Mouse (Mus musculus) testis, postnatal 14 days (tissue): ENCODE results near the gene Abcc3.

Source experiments
- DNase-seq: peaks from one replicate; pipeline ENCODE4 v3.0.0; 2021; ENCODE audit warnings: low spot score

Gene Abcc3

DNA sequence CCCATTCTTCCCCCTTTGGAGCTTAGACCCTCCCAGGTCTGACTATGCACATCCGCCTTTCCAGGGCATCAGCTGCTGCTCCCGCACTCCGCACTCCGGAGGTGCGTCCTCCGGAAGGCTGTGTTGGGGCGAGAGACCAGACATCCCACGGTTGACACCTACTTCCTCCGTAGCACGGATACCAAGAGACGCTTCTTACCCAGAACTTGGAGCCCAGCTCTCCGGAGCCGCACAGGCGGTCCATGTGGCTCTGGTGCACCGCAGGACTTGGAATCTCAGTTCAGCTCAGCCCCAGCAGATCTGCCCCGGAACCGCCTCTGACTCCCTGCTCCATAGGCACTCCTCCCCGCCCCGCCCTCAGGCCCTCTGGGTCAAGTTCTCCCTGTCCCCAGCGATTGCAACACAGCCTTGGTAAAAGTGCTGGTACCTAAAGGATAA lies at the start of gene Abcc3:
Gene Abcc3 (minus strand): TSS at position 326 of the 438 bp plus-strand sequence.
- DNase-seq = no peak

DNA sequence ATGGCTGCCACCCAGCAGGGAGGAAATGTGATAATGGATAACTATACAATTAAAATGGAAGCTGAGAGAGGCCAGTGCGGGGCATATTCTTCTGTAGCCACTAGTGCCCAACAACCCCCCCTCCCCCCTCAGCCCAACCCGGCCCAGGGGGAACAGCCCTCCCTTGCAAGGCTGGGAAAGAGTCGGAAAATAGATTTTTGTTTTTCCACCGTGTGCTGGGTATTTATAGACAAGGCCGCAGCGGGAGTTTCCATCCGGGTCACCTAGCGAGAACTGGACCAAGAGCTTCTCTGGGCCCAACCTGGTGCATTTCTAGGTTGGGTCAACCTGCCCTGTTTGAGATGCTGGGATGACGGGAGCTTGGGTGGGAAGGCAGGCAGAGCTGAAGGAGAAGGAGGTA lies 49.0 kb upstream of the Abcc3 start:
- no peak for DNase-seq

GRCm38 (mm10) chr11:94441122-94441521 lies 48.3 kb upstream of the Abcc3 start:
- DNase-seq = no peak

DNA sequence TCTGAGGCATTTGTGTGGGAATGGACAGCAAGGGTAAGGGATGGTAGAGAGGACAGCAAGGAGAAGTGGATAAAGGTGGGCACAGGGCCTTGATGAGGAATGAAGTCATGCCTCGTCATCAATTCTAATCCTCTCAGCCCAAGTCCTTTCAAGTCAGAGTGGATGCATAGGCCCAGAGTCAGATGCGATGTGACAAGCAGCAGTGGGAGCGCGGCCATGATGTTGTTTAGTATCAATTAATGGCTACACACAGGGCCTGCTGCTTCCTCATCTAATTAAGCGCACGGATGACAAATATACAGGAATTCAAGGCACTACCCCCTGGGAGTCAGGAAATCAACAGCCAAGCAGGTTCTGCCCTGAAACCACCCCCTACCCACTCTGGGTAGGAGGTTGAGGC lies 47.6 kb upstream of the Abcc3 start:
- DNase-seq = no peak

GRCm38 (mm10) chr11:94429011-94429651 lies 36.3 kb upstream of the Abcc3 start:
- DNase-seq = no peak

DNA sequence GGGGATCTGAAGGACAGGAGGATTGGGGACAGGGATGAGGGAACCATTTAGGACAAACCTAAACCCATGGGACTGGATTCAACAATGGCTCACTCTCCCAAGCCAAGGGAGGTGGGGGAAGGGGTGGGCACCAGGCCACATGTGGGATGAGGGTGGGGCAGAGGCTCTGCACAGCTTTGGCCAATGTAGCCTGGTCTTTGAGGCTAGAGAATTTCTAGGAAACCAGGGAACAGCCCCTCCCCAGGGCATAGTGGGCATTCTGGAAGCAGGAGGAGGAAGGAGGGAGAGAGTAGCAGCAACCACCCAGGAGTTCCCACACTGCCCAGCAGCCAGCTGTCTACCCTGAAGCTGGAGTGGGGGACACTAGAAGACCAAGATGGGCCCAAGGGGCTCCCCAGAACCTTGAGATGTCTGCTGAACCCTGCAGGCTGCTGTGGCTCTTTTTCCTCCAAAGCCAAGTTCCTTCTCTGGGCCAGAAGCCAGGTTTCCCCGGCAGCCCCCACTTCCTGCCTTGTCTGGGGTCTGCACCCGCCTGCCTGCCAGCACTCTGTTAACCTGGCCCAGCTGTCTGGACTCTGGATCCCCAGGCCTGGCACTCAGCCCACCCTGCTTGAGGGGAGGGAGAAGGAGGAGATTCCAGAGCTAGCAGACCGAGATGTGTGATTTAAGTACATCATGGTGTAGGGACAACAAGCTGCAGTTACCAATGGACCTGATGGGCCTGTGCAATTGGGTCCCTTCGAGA lies 35.5 kb upstream of the Abcc3 start:
- DNase-seq = peak; percentile 68

GRCm38 (mm10) chr11:94425656-94426055 lies 32.9 kb upstream of the Abcc3 start:
- no peak for DNase-seq

- DNase-seq = no peak
These were observed 32.4 kb upstream of the Abcc3 start for GRCm38 (mm10) chr11:94425215-94425614.

- DNase-seq = no peak
These were observed 31.6 kb upstream of the Abcc3 start for GRCm38 (mm10) chr11:94424380-94424779.

DNA sequence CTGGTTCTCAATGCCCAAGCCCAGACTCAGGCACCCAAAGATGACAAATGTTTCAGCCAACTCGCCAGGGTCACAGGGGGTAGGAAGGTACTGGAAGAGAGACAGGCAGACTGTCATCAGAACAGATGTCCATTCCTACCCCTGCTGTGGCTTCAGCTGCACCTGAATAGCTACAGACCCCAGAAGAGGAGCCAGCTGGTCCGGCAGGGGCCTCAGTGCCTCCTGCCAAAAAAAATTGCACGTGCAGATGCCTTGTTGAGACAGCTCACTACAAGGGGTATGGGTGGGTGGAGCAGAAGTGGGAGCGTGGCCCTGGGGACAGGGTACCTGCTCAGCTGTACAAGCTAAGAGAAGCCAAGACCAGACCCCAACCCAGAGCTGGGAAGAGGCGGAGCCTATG lies 31.1 kb upstream of the Abcc3 start:
- no peak for DNase-seq

DNA sequence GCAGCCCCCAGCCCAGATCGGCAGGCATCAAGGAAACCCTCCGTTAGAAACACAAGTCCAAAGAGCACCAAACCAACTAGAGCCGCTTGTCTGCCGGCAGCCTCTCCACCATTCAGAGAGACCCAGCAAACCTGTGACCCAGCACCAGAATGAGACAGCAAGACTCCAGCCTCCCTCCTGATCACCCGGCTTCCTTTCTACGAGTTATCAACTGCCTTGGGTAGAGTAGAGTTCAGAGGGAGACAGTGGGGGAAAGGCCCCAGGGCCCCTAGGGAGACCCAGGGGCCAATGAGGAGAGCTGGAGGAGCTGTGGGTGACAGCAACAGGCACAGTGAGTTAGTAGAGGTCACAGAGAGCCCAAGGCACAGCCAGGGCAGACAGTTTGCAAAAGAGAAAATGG lies 28.2 kb upstream of the Abcc3 start:
- DNase-seq = no peak

GRCm38 (mm10) chr11:94420325-94420724 lies 27.5 kb upstream of the Abcc3 start:
- no peak for DNase-seq

DNA sequence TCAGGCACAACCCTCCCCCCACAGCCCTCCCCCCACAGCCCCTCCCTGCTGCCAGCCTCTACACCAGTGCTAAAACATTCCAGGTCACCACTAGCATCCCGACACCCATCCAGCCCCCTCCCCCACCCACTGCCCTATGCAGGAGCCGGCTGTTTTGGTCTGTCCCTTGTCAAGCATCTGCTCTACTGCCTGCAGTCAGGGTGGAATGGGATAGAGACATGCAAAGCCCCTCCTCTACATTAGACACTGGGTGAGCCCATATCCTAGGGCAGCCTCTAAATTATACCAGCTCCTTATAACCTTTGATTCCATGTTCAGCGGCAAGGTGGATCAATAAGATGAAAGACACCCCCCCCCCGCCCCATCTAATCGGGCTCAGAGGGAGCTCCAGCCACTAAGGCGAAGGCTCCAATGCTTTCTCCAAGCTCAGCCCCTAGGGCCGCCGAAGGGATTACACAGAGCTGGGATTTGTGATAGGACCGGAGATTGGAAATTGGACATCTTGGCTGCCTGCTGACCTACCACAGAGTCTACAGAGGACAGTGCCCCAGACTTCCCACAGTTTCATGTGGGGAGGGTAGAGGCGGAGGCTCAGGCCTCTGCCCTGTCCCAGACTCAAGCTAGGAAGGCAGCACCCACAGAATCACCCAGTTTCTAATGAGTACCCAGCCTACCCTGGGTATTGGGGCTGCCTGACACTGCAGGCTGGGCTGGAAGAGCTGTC lies 26.4 kb upstream of the Abcc3 start:
- no peak for DNase-seq

- DNase-seq = no peak
These were observed 21.2 kb upstream of the Abcc3 start for GRCm38 (mm10) chr11:94414042-94414441.

DNA sequence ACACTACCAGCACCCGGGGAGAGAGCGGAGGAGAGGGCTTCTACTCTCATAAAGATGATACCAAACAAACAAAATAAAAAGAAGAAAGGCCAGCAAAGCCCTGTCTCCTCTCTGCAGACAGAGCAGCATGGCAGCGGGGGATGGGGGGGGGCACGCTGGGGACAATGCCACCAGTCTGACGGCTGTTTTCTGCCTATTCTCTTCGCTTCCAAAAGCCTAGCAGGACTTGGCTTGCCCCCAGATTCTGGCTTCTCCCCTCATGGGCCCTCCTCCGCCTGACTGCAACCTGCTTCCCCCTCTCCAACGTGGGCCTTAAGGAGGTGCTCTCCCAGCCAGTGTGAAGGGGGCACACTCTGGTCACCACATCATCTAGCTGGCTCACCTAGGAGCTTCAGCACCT lies 20.7 kb upstream of the Abcc3 start:
- DNase-seq = no peak

GRCm38 (mm10) chr11:94412998-94413469 lies 20.2 kb upstream of the Abcc3 start:
- no peak for DNase-seq

- no peak for DNase-seq
These were observed 19.8 kb upstream of the Abcc3 start for GRCm38 (mm10) chr11:94412562-94412961.

DNA sequence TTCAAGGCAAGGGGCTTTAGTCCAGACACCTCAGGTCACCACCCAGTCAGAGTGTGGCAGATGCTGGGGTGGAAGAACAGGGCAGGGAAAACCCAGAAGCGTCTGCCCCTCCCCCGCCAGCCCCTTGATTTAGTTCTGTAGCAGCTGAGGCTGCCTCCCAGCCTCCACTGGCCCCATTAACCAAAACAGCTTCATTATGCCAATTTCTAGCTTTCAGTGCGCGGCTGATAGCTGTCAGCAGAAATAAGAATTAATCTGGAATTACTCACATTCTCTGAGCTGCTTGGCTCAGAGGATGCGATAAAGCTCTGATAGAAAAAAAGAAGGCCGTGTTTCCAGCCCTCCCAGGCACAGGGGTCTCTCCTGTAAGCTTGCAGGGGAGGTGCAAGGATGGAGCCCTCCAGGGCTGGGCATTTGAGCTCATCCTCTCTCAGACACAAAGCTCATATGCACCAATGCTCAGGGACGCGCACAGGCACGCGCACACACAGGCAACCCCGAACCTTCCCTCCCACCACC lies 15.1 kb upstream of the Abcc3 start:
- DNase-seq = no peak

DNA sequence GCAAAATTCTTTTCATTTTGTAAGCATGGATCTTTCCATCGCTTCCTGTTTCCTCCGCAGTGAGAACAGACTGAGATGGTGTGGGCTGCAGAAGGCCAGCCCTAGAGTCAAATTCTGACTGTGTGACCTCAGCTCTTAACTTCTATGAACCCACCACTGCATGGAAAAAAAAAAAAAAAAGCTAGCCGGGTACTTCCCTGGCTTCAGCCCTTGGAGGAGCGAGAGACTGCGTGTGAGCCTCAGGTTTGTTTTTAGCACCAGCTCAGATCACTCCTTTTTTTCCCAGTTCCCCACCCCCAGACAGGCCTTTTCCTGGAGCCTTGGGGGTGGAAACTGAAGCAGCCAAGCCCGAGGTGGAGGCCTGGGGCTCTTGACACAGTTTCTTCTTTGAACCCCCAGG lies 12.6 kb upstream of the Abcc3 start:
- DNase-seq = no peak

GRCm38 (mm10) chr11:94404641-94405260 lies 12.0 kb upstream of the Abcc3 start:
- peak; percentile 49 for DNase-seq

- no peak for DNase-seq
These were observed 11.4 kb upstream of the Abcc3 start for GRCm38 (mm10) chr11:94404178-94404577.

DNA sequence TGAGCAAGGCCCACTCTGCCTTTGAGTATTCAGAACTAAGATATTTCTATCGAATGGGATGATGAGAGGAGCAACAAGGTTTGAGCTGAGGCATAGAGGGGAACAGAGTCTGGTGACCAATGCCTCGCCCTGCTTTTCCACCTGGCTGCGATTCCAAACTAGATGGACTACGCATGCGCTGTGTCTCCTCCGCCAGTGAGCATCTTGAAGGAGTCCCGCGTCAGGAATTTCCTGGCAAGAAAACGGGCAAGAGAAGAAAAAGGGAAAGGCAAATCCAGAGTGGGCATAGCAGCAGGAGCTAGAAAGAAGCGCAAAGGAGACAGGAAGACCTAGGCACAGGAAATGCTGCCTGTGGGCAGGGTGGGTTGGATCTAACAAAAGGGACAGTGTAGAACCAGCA lies 11.0 kb upstream of the Abcc3 start:
- DNase-seq = no peak
